Mouse (Mus musculus): ENCODE data around the gene Pgm2. TPM values are rescaled to one million over a fixed set of nuclear protein-coding genes. Genes with fewer than 3 reads are reported as not detected.

Gene Pgm2
- polyA plus RNA-seq, 1 experiment, result 17.2 TPM

DNA sequence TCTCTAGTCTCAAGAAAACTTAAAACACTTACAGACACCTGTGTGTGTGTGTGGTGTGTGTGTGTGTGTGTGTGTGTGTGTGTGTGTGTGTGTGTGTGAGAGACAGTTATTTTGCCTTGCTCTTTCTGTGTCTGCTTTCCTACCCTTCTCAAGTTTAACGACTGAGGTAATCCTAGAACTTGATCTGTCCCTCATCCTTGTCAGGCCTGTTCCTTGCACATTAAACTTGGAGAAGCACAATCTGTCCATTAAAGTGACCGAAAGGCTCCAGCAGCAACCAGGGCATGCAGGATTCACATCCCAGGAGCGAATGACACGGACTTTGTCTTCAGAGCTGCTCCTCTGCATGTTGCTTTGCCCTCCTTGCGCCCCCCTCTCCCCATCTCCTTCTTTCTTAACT, 69.8 kb downstream of the Pgm2 start:
- no peak for DNase-seq (ENCODE audit: low read depth)
- TF ChIP-seq CTCF (IDR thresholded peaks at IDR 0.05; ENCODE audit: borderline replicate concordance, extremely low read depth, insufficient read depth, insufficient read length) (no peak), POLR2A (IDR thresholded peaks at IDR 0.05; ENCODE audit: borderline replicate concordance, extremely low read depth, insufficient read depth, insufficient read length, poor library complexity, severe bottlenecking) (no peak)

DNA sequence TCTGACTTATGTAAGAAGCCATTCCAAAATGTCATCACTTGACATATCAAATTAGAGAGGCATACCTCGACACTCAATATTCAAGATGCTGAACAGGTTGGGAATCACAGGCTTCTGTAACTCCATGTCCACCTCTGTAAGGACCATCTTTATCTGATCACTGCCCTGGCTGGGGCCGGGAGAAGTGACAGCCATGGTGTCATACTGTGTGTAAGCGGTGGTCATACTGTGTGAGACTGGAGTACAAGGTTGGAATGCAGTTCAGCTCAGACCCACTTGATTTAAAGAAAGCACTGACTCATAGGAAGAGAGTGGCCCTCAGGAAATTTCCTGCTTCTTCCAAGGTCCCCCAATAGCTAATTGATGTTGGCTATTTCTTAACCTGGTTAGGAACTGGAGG, 71.7 kb downstream of the Pgm2 start:
- TF ChIP-seq POLR2A (IDR thresholded peaks at IDR 0.05; ENCODE audit: borderline replicate concordance, extremely low read depth, insufficient read depth, insufficient read length, poor library complexity, severe bottlenecking) (no peak), CTCF (IDR thresholded peaks at IDR 0.05; ENCODE audit: borderline replicate concordance, extremely low read depth, insufficient read depth, insufficient read length) (no peak)
- DNase-seq (ENCODE audit: low read depth), result no peak

DNA sequence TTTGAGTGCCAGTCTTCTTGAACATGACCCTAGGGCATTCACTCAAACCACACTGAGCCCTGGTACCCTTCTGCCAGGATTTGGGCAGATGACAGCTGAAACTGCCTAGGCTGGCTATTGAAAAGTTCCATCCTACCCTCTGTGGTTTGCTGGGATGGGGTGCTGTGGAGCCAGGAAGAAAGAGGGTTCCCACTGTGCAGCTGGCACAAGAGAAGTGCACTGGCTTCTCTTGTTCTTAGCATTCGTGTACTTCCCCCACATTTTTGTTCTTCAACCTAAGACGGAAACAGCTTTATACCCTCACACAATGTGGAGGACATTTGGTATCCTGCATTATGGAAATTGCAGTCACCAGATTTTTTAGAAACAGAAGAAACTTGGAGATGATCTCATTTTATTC, 73.1 kb downstream of the Pgm2 start:
- no peak for DNase-seq (ENCODE audit: low read depth)
- TF ChIP-seq CTCF (IDR thresholded peaks at IDR 0.05; ENCODE audit: borderline replicate concordance, extremely low read depth, insufficient read depth, insufficient read length), result no peak

DNA sequence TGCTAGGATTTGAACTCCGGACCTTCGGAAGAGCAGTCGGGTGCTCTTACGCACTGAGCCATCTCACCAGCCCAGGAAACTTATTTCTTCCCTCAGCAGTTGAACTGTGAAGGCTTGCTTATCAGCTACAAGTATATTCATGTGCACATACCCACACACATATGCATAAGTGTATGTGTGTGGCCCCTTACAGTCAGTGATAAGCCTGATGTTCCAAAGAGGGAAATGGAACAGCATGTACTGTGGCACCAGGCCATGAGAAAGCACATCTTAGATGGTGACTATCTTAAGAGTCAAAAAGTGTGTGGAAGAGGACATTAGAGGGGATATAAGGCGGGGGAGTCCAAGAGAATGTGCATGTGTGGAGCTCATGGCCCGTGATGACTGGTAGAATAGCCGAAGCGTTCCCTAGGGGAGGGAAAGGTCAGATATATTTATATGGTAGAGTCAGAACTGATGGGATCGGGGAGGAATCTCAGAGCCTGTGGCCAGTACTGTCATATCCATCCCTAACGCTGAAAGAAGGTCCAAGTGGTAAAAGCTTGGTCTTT, 76.3 kb downstream of the Pgm2 start:
- no peak for TF ChIP-seq CTCF (IDR thresholded peaks at IDR 0.05; ENCODE audit: borderline replicate concordance, extremely low read depth, insufficient read depth, insufficient read length)
- TF ChIP-seq POLR2A (IDR thresholded peaks at IDR 0.05; ENCODE audit: borderline replicate concordance, extremely low read depth, insufficient read depth, insufficient read length, poor library complexity, severe bottlenecking), result no peak

DNA sequence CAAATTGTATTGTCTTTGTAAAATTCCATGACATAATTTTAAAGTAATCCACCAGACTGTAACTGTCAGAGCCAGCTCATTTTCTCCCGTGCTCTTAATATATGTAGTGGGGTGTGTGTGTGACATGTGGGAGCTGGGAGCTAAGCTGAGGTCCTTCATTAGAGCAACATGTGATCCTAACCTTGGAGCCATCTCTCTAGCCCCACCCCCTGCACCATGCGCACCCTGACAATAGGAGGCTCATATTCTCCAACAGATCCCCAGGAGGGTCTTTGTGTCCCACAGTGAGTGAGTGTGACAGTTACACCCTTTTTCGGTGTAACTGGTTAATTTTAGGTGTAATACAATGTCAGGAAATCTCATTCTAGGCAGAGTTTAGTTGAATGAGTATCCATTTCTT, 80.1 kb downstream of the Pgm2 start:
- TF ChIP-seq CTCF (IDR thresholded peaks at IDR 0.05; ENCODE audit: borderline replicate concordance, extremely low read depth, insufficient read depth, insufficient read length), result no peak
- no peak for TF ChIP-seq POLR2A (IDR thresholded peaks at IDR 0.05; ENCODE audit: borderline replicate concordance, extremely low read depth, insufficient read depth, insufficient read length, poor library complexity, severe bottlenecking)
- DNase-seq (ENCODE audit: low read depth), result no peak

More for the DNA sequence above, 76.3 kb downstream of the Pgm2 start:
- no peak for DNase-seq (ENCODE audit: low read depth)

DNA sequence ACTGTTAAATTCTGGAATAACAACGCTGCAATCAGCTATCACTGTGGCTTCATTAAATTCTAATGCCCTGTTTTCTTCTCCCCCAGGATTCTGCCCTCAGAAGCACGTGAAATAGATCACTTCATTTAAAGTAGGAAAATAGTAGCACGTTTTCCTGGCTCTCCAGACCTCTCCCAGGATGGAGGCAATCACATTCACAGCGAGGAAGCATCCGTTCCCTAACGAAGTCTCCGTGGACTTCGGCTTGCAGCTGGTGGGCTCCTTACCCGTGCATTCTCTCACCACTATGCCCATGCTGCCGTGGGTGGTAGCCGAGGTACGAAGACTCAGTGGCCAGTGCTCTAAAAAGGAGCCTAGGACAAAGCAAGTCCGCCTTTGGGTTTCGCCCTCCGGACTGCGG, 80.6 kb downstream of the Pgm2 start:
- DNase-seq (ENCODE audit: low read depth), result no peak
- no peak for TF ChIP-seq POLR2A (IDR thresholded peaks at IDR 0.05; ENCODE audit: borderline replicate concordance, extremely low read depth, insufficient read depth, insufficient read length, poor library complexity, severe bottlenecking)
- no peak for TF ChIP-seq CTCF (IDR thresholded peaks at IDR 0.05; ENCODE audit: borderline replicate concordance, extremely low read depth, insufficient read depth, insufficient read length)

DNA sequence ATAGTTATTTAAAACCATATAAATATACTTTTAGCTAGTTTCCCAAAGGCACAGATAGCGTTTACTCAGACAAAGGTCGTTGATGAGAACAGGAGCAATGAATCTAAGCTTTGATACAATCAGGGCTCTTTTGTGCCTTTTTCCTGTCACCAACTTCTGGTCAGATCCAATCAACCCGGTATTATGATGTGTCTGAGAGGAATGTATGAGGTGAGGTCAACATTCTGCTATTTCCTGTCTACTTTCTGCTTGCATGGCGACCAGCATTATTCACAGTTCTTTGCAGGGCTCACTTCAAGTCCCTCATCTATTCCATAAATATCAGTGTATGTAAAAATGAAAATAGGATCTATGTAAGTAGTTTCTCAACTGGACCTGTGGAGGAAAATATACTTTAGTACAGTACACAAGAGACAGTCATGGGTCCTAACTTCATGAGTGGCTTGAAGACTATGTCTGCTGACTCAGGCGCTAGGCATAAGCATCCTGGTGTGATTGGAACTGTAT, 81.7 kb downstream of the Pgm2 start:
- DNase-seq (ENCODE audit: low read depth), result no peak
- TF ChIP-seq POLR2A (IDR thresholded peaks at IDR 0.05; ENCODE audit: borderline replicate concordance, extremely low read depth, insufficient read depth, insufficient read length, poor library complexity, severe bottlenecking), result no peak
- no peak for TF ChIP-seq CTCF (IDR thresholded peaks at IDR 0.05; ENCODE audit: borderline replicate concordance, extremely low read depth, insufficient read depth, insufficient read length)

Other genes starting within 250 kb of the Pgm2 start
- 8.0 and 8.1 TPM in 2 replicates for gene Rell1, start 124.1 kb upstream of the Pgm2 start, polyA plus RNA-seq (2012; rRNA removed)
- gene Tbc1d1, start 63.4 kb downstream of the Pgm2 start, polyA plus RNA-seq (2012; rRNA removed), result 16.0 and 17.8 TPM in 2 replicates